Mouse (Mus musculus) neural tube, embryonic 13.5 days (tissue): Measurements from ENCODE around the gene Mprip. TPM values are rescaled to one million over a fixed set of nuclear protein-coding genes. Genes with fewer than 3 reads are reported as not detected.
"Not testable (repeated sequence)": the region's sequence is repeated elsewhere in the genome, so short reads cannot be mapped to it uniquely, and the experiment has no call there.

Experiments used
- ATAC-seq: fragments of 200-750 bp; cut with Nextera tagmentation; 2 replicates; pipeline ENCODE4 v1.8.0; 2017; ENCODE audit warnings: low read depth, mild to moderate bottlenecking, moderate TSS enrichment, moderate library complexity
- H3K27ac ChIP-seq: fragments of 300-500 bp; sonication (generic); replicated peaks from 2 replicates; pipeline ENCODE4 v1.5.1; 2015; ENCODE audit warnings: moderate library complexity, mild to moderate bottlenecking, inconsistent platforms
- H3K27me3 ChIP-seq: fragments of 300-500 bp; sonication (generic); 2 replicates; pipeline ENCODE4 v1.6.1; 2015; ENCODE audit warnings: mild to moderate bottlenecking, inconsistent platforms
- H3K36me3 ChIP-seq: fragments of 300-500 bp; sonication (generic); 2 replicates; pipeline ENCODE4 v1.6.1; 2015; ENCODE audit warnings: mild to moderate bottlenecking, inconsistent platforms
- H3K4me1 ChIP-seq: fragments of 300-500 bp; sonication (generic); replicated peaks from 2 replicates; pipeline ENCODE4 v1.6.1; 2015; ENCODE audit warnings: inconsistent platforms
- H3K4me2 ChIP-seq: fragments of 300-500 bp; sonication (generic); 2 replicates; pipeline ENCODE4 v1.6.1; 2015; ENCODE audit warnings: inconsistent platforms, mild to moderate bottlenecking, moderate library complexity
- H3K4me3 ChIP-seq: fragments of 300-500 bp; sonication (generic); 2 replicates; pipeline ENCODE4 v1.5.1; 2015; ENCODE audit warnings: mild to moderate bottlenecking, inconsistent platforms
- H3K9ac ChIP-seq: fragments of 300-500 bp; sonication (generic); 2 replicates; pipeline ENCODE4 v1.6.1; 2015; ENCODE audit warnings: moderate library complexity, mild to moderate bottlenecking, inconsistent platforms
- H3K9me3 ChIP-seq: fragments of 300-500 bp; sonication (generic); 2 replicates; pipeline ENCODE4 v1.6.1; 2016; ENCODE audit warnings: inconsistent platforms
- WGBS: fragments of 180-500 bp; shearing (Covaris S2); methylation state at CpG from one replicate; pipeline ENCODE4 v1.1.7; 2015; 5-methylcytosine and 5-hydroxymethylcytosine counted together
- polyA plus RNA-seq: library from polyadenylated mRNA; unstranded; fragments of >200 nt; fragmentation: Nextera tagmentation; extraction: Ambion mirVana; gene quantifications from 2 replicates; pipeline ENCODE4 v1.2.1, GENCODE M21; 2015

Mprip gene
- 58.2 and 73.5 TPM in 2 replicates for polyA plus RNA-seq

- H3K4me2 ChIP-seq, result peak within 1 kb of the TSS; percentile 93
- H3K9me3 ChIP-seq, result no peaks in the 10 kb centered on the region
- no peak for ATAC-seq
- H3K36me3 ChIP-seq, result no peaks in the 10 kb centered on the region
- peak within 1 kb of the TSS; percentile 75 for H3K9ac ChIP-seq
- H3K27me3 ChIP-seq, result no peaks in the 10 kb centered on the region
- WGBS, result 62% methylated on average over 3 of the region's 3 CpGs
- peak within 1 kb of the TSS; percentile 94 for H3K27ac ChIP-seq
- H3K4me1 ChIP-seq, result peaks cover 39% of the 10 kb centered on the region
- H3K4me3 ChIP-seq, result peak within 1 kb of the TSS; percentile 82
Measured at GRCm38 (mm10) chr11:59661005-59661404, at the start of gene Mprip. Mprip (plus strand) TSS chr11:59661305.

- ATAC-seq, result no peak
- no peaks in the 10 kb centered on the region for H3K9me3 ChIP-seq
- no peak overlapping the region for H3K4me3 ChIP-seq
- H3K27me3 ChIP-seq, result no peaks in the 10 kb centered on the region
- no peak overlapping the region for H3K27ac ChIP-seq
- WGBS, result 89% methylated on average over 5 of the region's 5 CpGs
- no peaks in the 10 kb centered on the region for H3K4me1 ChIP-seq
- no peak overlapping the region for H3K4me2 ChIP-seq
- H3K9ac ChIP-seq, result no peak overlapping the region
- no peaks in the 10 kb centered on the region for H3K36me3 ChIP-seq
Measured at GRCm38 (mm10) chr11:59611646-59612045, 49.5 kb upstream of the Mprip start.

DNA sequence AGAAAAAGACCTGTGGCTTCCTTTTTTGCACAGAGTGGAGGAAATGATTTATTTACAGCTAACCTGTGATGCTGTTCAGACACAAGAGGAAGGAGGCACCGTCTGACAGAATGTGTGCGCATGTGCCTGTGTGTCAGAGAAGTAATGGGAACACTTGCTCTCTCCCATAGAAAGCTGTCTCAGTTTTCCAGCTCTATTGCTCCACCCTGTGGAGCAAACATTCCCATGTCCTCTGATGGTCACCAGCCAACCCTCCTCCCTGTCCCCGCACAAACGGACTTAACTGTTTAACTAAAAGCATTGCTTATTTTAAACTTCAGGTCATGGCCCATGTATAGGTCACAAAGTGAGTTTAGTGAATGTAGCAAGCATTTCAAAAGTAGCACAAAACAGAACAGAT is 47.0 kb upstream of the Mprip start:
- H3K27ac ChIP-seq, result no peak overlapping the region
- H3K4me3 ChIP-seq, result no peak overlapping the region
- H3K9me3 ChIP-seq, result no peaks in the 10 kb centered on the region
- WGBS, result 57% methylated on average over 4 of the region's 4 CpGs
- no peaks in the 10 kb centered on the region for H3K4me1 ChIP-seq
- H3K9ac ChIP-seq, result no peak overlapping the region
- ATAC-seq, result no peak
- no peaks in the 10 kb centered on the region for H3K27me3 ChIP-seq
- no peaks in the 10 kb centered on the region for H3K36me3 ChIP-seq
- no peak overlapping the region for H3K4me2 ChIP-seq

DNA sequence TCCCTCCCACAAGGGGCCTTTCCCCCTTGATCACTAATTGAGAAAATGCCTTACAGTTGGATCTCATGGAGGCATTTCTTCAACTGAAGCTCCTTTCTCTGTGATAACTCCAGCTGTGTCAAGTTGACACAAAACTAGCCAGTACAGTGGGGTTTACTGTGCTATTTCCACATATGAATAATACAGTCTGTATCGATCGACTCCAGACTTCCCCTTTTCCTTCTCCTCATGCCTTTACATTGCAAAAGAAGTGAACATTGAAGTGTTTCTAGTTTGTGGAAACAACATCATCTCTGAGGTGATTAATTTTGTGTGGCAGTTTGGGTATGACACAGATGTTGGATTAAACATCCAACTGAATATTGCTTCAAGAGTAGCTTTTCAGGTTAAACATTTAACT is 44.1 kb upstream of the Mprip start:
- not testable (repeated sequence) for H3K27me3 ChIP-seq, H3K27ac ChIP-seq, ATAC-seq, H3K36me3 ChIP-seq, H3K4me3 ChIP-seq, H3K4me1 ChIP-seq, H3K4me2 ChIP-seq, H3K9me3 ChIP-seq, H3K9ac ChIP-seq
- 99% methylated on average over 2 of the region's 2 CpGs for WGBS

GRCm38 (mm10) chr11:59622214-59622613 is 38.9 kb upstream of the Mprip start:
- H3K4me2 ChIP-seq, result no peak overlapping the region
- H3K9ac ChIP-seq, result no peak overlapping the region
- no peak for ATAC-seq
- H3K4me3 ChIP-seq, result no peak overlapping the region
- no peaks in the 10 kb centered on the region for H3K4me1 ChIP-seq
- H3K27me3 ChIP-seq, result no peaks in the 10 kb centered on the region
- no peaks in the 10 kb centered on the region for H3K9me3 ChIP-seq
- no peak overlapping the region for H3K27ac ChIP-seq
- WGBS, result 74% methylated on average over 3 of the region's 3 CpGs
- no peaks in the 10 kb centered on the region for H3K36me3 ChIP-seq

DNA sequence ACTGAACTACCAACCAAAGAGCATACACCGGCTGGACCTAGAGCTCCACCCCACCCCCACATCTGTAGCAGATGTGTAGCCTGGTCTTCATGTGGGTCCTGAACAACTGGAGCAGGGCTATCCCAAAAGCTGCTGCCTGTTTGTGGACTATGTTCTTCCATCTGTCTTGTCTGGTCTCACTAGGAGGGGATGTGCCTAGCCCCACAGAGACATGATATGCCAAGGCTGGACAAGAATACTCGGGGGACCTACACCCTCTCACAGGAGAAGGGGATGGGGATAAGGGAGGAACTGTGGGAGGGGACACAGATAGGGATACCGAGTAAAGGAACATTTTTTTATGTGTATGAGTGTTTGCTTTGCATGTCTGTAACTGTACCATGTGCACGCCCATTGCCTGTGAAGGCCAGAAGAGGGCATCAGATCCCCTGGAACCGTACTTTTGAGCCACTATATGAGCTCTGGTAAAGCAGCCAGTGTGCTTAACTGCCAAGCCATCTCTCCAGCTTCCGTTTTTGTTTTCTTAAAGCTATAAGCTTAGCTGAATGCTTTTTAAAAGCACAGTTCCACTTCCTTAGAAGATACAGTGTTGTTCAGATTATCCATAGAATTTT is 37.0 kb upstream of the Mprip start:
- Histone ChIP-seq H3K9ac (no peak overlapping the region), H3K27me3 (no peaks in the 10 kb centered on the region), H3K27ac (no peak overlapping the region), H3K4me2 (no peak overlapping the region), H3K4me1 (no peaks in the 10 kb centered on the region), H3K4me3 (no peak overlapping the region), H3K36me3 (no peaks in the 10 kb centered on the region), H3K9me3 (no peaks in the 10 kb centered on the region)
- WGBS, result 38% methylated on average over 6 of the region's 6 CpGs
- ATAC-seq, result peak; percentile 56; the same call in 1 of the 2 replicates

DNA sequence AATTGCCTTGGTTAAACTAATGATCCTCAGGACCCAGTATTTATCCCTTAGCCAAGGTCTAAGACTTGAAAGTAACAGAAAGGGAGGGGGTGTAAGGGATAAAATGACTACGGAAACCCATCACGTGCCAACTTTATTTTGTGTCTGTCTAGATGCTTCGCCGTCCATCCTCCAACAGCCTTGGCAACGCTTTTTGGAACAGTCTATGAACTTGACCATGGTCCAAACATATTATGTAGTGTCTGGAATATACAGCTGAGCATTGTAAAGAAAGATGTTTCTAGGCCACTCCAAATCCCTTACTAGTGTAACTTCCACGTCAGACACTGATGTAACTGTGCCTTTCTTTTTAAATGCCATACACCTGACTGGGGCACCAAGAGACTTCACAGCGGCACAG is 34.9 kb upstream of the Mprip start:
- no peak overlapping the region for H3K4me3 ChIP-seq
- no peak overlapping the region for H3K27ac ChIP-seq
- H3K4me2 ChIP-seq, result no peak overlapping the region
- H3K4me1 ChIP-seq, result no peaks in the 10 kb centered on the region
- no peaks in the 10 kb centered on the region for H3K27me3 ChIP-seq
- ATAC-seq, result no peak
- WGBS, result 88% methylated on average over 7 of the region's 7 CpGs
- no peak overlapping the region for H3K9ac ChIP-seq
- no peaks in the 10 kb centered on the region for H3K36me3 ChIP-seq
- H3K9me3 ChIP-seq, result no peaks in the 10 kb centered on the region

DNA sequence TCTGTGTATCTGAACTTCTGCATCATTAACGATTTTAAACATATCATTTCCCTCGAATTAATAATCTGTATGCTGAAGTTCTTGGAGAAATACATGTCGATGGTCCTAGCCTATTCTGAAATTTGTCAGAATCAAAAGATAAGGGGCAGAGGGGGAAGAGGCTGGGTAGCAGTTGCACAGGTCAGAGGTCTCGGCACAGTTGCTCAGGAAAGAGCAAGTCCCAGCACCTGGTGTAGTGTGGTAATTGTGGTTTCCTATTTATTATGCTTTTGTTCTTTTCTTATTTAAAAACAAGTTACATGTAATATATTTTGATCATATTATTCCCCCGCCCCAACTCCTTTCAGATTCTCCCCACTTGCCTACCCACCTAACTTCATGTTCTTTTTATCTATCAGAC is 32.9 kb upstream of the Mprip start:
- H3K4me2 ChIP-seq, result no peak overlapping the region
- no peaks in the 10 kb centered on the region for H3K9me3 ChIP-seq
- no peak overlapping the region for H3K9ac ChIP-seq
- H3K27ac ChIP-seq, result no peak overlapping the region
- no peak overlapping the region for H3K4me3 ChIP-seq
- WGBS, result 83% methylated on average over 5 of the region's 5 CpGs
- ATAC-seq, result no peak
- H3K27me3 ChIP-seq, result no peaks in the 10 kb centered on the region
- H3K4me1 ChIP-seq, result no peaks in the 10 kb centered on the region
- H3K36me3 ChIP-seq, result no peaks in the 10 kb centered on the region

- no peaks in the 10 kb centered on the region for H3K4me1 ChIP-seq
- H3K36me3 ChIP-seq, result no peaks in the 10 kb centered on the region
- no peak for ATAC-seq
- no peak overlapping the region for H3K4me3 ChIP-seq
- H3K4me2 ChIP-seq, result no peak overlapping the region
- H3K27ac ChIP-seq, result no peak overlapping the region
- WGBS, result 69% methylated on average over 5 of the region's 5 CpGs
- no peaks in the 10 kb centered on the region for H3K27me3 ChIP-seq
- no peaks in the 10 kb centered on the region for H3K9me3 ChIP-seq
- no peak overlapping the region for H3K9ac ChIP-seq
Measured at GRCm38 (mm10) chr11:59629871-59630270, 31.2 kb upstream of the Mprip start.

DNA sequence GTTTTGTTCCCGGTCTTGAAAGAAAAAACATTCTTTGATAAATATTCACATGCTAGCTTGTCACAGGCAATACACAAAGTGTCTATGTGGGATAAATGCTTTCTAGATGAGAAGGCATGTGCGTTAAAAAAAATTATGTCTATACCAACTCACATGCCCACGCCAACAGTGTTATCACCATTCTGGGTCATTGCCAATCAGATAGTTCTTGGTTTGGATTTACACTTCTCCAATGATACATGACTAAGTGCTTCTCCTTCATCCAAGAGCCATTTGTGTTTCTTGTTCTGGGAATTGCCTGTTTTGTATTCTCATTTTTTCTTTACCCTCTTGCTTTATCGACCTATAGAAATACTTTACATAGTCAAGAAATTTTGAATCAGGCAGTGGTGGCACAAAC is 29.1 kb upstream of the Mprip start:
- no peaks in the 10 kb centered on the region for H3K27me3 ChIP-seq
- no peaks in the 10 kb centered on the region for H3K9me3 ChIP-seq
- no peaks in the 10 kb centered on the region for H3K36me3 ChIP-seq
- no peak overlapping the region for H3K9ac ChIP-seq
- no peak overlapping the region for H3K4me2 ChIP-seq
- no peak overlapping the region for H3K4me3 ChIP-seq
- no peak for ATAC-seq
- no peaks in the 10 kb centered on the region for H3K4me1 ChIP-seq
- no peak overlapping the region for H3K27ac ChIP-seq
- WGBS, result 83% methylated on average over 4 of the region's 4 CpGs

GRCm38 (mm10) chr11:59633037-59633436 is 28.1 kb upstream of the Mprip start:
- Histone ChIP-seq H3K36me3 (no peaks in the 10 kb centered on the region), H3K9me3 (no peaks in the 10 kb centered on the region), H3K4me2 (no peak overlapping the region), H3K4me3 (no peak overlapping the region), H3K27me3 (no peaks in the 10 kb centered on the region), H3K27ac (no peak overlapping the region), H3K4me1 (no peaks in the 10 kb centered on the region), H3K9ac (no peak overlapping the region)
- no peak for ATAC-seq
- WGBS, result 25% methylated on average over 5 of the region's 5 CpGs

GRCm38 (mm10) chr11:59634001-59634660 is 27.0 kb upstream of the Mprip start:
- Histone ChIP-seq H3K27ac (no peak overlapping the region), H3K9ac (no peak overlapping the region), H3K27me3 (no peaks in the 10 kb centered on the region), H3K36me3 (no peaks in the 10 kb centered on the region), H3K4me2 (no peak overlapping the region), H3K9me3 (no peaks in the 10 kb centered on the region), H3K4me1 (no peaks in the 10 kb centered on the region), H3K4me3 (no peak overlapping the region)
- 83% methylated on average over 7 of the region's 7 CpGs for WGBS
- no peak for ATAC-seq

DNA sequence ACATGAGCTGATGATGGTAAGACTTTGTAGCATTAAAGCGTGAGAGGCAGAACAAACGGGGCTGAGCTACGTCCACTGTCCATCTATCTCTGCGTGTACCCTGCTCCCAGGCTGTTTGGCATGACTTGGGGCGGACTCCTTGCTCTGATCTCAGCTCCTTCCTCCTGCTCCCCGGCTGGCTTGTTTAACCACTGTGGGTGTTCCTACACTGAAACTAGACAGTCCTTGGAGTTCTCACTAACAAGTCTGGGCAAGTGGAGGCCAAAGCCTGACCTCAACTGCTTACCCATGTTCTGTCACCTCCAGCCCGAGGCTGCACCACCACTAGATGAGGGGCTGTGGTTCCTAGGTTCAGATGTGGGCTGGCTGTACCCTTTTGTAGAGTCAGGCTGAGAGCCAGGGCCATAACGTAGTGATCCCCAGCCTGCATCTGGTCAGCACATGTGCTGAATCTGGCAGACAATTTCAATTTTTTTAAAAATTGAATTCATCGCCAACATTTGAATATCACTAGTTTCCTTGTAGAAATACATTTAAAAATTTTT is 25.8 kb upstream of the Mprip start:
- Histone ChIP-seq H3K27me3 (no peaks in the 10 kb centered on the region), H3K4me3 (no peak overlapping the region), H3K9me3 (no peaks in the 10 kb centered on the region), H3K4me2 (no peak overlapping the region), H3K27ac (no peak overlapping the region), H3K9ac (no peak overlapping the region), H3K36me3 (no peaks in the 10 kb centered on the region), H3K4me1 (no peaks in the 10 kb centered on the region)
- WGBS, result 78% methylated on average over 9 of the region's 9 CpGs
- ATAC-seq, result no peak
